Mouse (Mus musculus) erythroid progenitor cell, adult 5-6 weeks (primary cell): Measurements from ENCODE around the gene AC124502.3. TPM values are rescaled to one million over a fixed set of nuclear protein-coding genes. Genes with fewer than 3 reads are reported as not detected.
"Not testable (repeated sequence)": the region's sequence is repeated elsewhere in the genome, so short reads cannot be mapped to it uniquely, and the experiment has no call there.

ENCODE experiments used
- ATAC-seq: replicated peaks from 2 replicates; pipeline ENCODE4 v1.8.0; 2016; ENCODE audit warnings: moderate number of reproducible peaks, mild to moderate bottlenecking, moderate TSS enrichment, inconsistent platforms; ENCODE audit not compliant: poor library complexity, low FRiP score, severe bottlenecking
- total RNA-seq, 2 experiments: library from RNA; stranded (forward) in 1 of 2; stranded (reverse) in 1 of 2; fragments of 150-400 nt in 1 of 2; fragments of 186-747, 209-891 nt in 1 of 2; gene quantifications; 2 replicates each; pipeline versions ENCODE4 v1.2.3 to v1.2.4; 2015 to 2017; ENCODE audit warnings: low replicate concordance in 2 of 2

Gene AC124502.3
- total RNA-seq (2015; ENCODE audit: low replicate concordance), result 1.3 and 4.0 TPM in 2 replicates
- total RNA-seq (2017; ENCODE audit: low replicate concordance), result 2.1 TPM in 1 of 2 replicates, not detected in the other

- peak; percentile 78 for ATAC-seq
Observed at GRCm38 (mm10) chr19:5038709-5039156, at the start of gene AC124502.3, which contains the start of gene B4gat1. Gene AC124502.3 (plus strand): TSS chr19:5038891. Gene B4gat1 (plus strand): TSS chr19:5038826.

DNA sequence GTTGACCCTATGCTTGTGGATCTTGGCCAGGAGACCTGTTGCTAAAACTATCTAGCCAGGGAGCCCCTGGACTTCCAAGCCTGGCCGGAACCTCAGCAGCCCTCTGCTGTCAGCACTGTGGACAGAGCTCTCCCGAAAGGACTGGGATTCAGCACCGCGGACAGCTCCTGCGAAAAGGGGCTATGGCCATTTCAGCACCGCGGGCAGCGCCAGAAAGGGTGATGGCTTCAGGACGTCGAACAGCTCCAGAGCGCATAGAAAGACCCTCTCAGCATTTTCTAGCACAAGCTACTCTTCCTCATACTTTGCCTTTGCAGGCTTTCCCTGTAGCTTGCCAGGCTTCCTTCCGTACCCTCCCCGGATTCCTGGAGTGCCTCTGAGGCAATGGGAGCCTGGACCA lies 49.7 kb upstream of the AC124502.3 start:
- ATAC-seq, result 0 out of 2 replicates have a peak, but pooled peaks have one; percentile 59

- no peak for ATAC-seq
Observed at GRCm38 (mm10) chr19:4989434-4990255, 49.0 kb upstream of the AC124502.3 start.

DNA sequence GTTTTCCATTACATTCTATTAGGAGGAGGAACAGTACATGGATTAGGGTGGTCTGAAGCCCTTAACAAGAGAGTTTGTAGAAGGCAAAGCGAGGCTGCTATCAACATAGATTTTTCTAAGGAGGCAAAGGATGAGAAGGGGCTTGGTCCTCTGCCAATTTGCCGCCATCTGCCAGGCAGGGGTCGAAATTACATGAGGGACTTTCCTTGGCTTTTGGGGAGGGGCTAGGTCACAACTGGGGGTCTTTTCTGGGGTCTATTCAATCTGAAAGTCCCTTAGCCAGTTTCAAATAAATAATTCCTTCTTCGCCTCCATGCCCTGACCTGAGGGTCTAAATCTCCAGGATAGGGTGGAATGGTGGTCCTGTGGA lies 48.5 kb upstream of the AC124502.3 start, which contains the start of gene Npas4:
Gene Npas4 (minus strand): TSS at position 61 of the 370 bp plus-strand sequence.
- no peak for ATAC-seq

DNA sequence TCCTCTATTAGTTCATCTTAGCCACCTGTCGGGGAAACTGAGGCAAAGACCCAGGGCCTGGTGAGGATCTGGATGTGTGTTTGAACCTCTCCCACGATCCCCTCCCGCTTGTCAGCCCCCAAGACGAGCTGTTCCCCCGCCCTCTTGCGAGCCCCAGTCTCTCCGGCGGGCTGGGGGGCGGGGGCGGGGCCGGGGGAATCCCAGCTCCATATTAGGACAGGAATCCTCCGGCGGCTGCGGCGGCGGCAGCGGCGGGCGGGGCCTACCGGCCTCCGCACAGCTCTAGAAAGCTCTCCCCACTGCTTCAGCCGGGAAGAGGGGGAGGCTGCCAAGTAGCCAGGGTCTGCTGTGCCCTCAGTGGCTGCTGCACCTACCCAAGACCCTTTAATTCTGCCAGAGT lies 48.0 kb upstream of the AC124502.3 start:
- no peak for ATAC-seq

DNA sequence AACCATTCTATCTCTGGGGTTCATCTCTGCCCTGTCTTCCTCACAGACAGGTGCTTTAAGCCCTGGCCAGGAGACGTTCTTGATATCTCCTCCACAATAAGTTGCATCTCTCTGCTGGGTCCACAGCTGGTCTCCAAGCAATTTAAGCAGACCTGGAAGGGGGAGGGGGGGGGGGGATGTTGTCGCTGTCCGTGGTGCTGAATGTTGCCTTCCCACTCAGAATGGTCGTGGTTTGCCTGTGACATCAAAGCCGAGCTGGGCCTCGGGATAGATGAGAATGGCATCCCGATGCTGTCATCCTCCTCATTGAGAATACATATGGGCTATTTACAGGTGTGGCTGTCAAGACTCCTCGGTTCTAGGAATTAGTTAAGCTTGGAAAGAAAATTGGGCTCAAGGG lies 46.3 kb upstream of the AC124502.3 start:
- no peak for ATAC-seq

DNA sequence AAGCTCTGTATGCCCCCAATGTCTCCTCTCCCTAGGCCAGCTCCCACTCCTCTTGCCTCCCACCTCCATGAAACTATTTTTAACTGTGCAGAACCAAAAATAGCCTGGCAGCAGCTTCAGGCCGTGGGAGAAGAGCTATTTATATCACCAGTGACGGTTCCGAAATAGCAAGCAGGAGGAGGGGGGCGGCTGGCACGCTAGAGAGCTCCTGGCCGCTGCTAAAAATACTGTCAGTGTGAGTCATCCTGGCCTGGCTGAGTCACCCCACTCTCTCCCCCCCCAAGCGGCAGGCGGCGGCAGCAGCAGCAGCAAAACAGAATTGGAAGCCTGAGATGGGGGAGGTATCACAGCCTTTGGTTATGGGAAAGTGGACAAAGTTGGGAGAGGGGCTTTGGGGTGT lies 45.8 kb upstream of the AC124502.3 start:
- ATAC-seq, result no peak

- ATAC-seq, result no peak
Observed at GRCm38 (mm10) chr19:4994043-4994442, 44.6 kb upstream of the AC124502.3 start.

DNA sequence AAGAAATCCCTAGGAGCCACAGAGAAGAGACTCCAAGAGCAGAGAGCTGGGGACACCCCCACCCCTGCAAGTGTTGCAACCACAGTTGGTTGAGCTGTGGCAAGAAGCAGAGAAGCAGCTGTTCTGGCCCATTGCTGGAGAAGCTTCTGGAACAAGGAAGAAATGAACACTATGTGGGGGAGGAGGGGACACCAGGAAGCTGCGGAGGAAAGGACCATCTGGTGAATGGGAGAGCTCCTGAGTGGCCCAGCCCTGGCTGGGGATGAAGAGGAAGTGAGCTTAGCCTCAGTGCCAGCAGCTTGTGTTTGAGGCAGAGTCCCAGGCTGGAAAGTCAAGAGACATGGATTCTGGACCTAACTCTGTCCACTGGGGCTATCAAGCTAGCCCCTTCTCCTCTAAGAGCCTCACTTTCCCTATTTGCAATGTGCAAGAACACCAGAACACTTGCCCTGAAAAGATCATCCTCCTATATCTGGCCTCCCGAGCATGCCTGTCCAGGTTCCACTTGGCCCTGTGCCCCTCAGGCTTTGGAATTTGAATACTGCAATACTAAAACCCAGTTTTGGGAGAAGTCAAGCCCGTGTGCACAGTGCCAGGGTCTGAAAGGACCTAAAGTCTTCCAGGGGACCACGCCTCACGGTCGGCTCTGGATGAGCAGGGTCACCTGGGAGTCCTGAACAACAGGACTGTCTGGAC lies 39.1 kb upstream of the AC124502.3 start:
- ATAC-seq, result no peak

GRCm38 (mm10) chr19:5001666-5002406 lies 36.9 kb upstream of the AC124502.3 start:
- peak; percentile 71 for ATAC-seq

GRCm38 (mm10) chr19:5003644-5004043 lies 35.0 kb upstream of the AC124502.3 start:
- not testable (repeated sequence) for ATAC-seq

GRCm38 (mm10) chr19:5004925-5005324 lies 33.8 kb upstream of the AC124502.3 start:
- ATAC-seq, result no peak

- ATAC-seq, result no peak
Observed at GRCm38 (mm10) chr19:5013138-5013537, 25.6 kb upstream of the AC124502.3 start.

- no peak for ATAC-seq
Observed at GRCm38 (mm10) chr19:5014961-5015398, 23.7 kb upstream of the AC124502.3 start.

GRCm38 (mm10) chr19:5016221-5016742 lies 22.4 kb upstream of the AC124502.3 start:
- no peak for ATAC-seq

DNA sequence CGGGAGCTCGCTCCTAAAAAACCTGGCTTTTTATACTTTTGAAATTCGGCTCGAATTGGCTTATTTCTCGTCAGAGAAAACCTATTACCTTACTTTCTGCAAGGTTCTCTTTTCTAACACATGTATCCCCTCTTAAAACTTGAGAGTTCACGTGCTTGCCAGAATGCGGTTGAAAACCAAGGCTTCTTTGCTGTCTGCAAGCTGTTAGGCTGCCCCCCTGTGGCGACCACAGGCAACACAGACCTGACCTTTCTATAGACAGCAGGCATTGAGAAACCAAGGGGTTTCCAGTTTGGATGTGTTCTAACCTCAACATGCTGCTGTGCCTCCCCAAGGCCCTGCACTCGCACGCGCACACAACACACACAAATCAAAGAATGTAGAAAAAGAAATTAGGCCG lies 21.9 kb upstream of the AC124502.3 start:
- ATAC-seq, result peak; percentile 71

- ATAC-seq, result no peak
Observed at GRCm38 (mm10) chr19:5017611-5018010, 21.1 kb upstream of the AC124502.3 start.

GRCm38 (mm10) chr19:5018191-5018590 lies 20.5 kb upstream of the AC124502.3 start:
- no peak for ATAC-seq

- no peak for ATAC-seq
Observed at GRCm38 (mm10) chr19:5021416-5021815, 17.3 kb upstream of the AC124502.3 start.
